Mouse (Mus musculus): ENCODE results near the gene Pecam1.
"Not testable (repeated sequence)": the region's sequence is repeated elsewhere in the genome, so short reads cannot be mapped to it uniquely, and the experiment has no call there.

Gene Pecam1

GRCm38 (mm10) chr11:106728402-106729366 lies 21.7 kb downstream of the Pecam1 start:
- no peak for DNase-seq (ENCODE audit: low spot score in 2 of 2)

DNA sequence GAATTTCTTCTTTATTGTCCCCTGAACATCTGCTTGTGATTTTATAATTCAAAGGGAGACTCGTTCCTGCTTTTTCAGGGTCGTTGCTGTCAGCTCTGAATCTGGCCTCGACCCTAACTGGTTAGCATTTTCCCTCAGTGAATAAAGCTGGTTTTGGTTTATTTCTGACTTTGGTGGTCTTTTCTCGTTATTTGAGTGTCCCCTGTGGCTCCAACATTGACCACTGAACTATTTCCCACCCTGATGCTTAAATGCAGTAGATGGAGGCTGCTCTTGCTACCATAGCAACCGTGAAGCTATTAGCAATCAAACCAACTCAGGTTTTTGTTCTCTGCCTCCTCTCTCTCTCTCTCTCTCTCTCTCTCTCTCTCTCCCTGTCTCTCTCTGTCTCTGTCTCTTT lies 22.5 kb downstream of the Pecam1 start:
- DNase-seq (ENCODE audit: low spot score in 2 of 2), result no peak

- DNase-seq (ENCODE audit: low spot score in 2 of 2), result not testable (repeated sequence)
These were observed 25.6 kb downstream of the Pecam1 start for GRCm38 (mm10) chr11:106724916-106725235.

- no peak for DNase-seq (ENCODE audit: low spot score in 2 of 2)
These were observed 26.1 kb downstream of the Pecam1 start for GRCm38 (mm10) chr11:106724176-106724915.

- DNase-seq (ENCODE audit: low spot score in 2 of 2), result no peak
These were observed 26.8 kb downstream of the Pecam1 start for GRCm38 (mm10) chr11:106723611-106724125.

DNA sequence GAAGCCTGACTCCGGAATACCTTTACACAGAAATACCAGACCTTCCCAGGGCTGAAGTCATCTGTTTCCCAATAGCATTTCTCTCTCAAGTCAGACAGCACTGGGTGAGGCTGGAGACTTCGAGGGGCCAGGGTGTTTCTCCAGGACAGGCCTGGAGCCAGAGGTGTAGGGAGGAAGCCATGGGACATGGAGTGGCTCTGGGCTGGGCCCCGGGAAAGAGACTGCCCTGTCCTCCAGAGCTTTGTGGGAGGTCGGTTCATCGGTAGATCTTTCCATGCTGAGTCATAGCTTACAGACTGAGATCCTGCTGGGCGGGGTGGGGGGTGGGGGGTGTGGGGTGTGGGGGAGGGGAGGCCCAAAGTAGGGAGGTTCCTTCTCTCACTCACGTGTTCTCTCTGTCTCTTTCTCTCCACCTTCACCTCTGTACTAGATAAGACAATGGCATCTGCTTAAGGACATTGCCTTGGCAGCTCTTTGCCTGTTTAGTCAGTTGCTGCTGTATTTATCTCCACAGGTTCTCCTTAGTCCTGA lies 27.5 kb downstream of the Pecam1 start:
- no peak for DNase-seq (ENCODE audit: low spot score in 2 of 2)

DNA sequence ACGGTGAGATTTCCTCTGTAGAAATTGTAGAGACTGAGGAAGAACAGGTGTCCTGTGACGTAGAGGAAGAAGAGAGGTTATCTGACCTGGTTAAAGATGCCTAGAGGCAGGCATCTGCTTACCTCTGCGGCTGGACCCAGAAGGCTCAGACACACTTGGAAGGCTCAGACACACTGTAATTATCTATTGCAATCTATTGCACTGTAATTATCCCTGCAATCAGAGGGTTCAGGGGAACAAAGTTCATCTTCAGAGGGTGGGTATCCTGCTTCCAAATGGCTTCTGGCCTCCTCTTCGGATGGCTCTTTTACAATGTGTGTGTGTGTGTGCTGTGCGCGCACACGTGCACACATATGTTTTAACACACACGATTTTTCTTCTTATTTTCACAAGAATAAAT lies 30.0 kb downstream of the Pecam1 start:
- DNase-seq (ENCODE audit: low spot score in 2 of 2), result no peak

GRCm38 (mm10) chr11:106716568-106716967 lies 33.9 kb downstream of the Pecam1 start:
- DNase-seq (ENCODE audit: low spot score in 2 of 2), result no peak

DNA sequence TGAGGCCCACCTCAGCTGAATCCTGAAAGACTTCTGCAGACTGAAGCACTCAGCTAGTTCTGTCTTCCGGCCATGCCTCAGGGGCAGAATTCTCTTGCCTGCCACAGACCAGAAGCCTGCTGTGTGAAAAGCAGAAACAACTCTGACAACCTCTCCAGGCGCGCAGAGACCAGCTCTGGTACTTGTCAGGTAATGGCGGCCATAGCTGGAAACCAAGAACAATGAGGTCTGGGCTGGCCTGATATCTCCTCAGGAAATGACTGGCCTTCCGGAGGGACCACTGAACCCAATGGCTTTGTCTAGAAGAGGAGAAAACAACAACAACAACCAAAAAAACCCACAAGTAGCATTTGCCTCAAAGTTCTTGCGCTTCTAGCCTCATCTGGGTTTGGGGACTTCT lies 35.4 kb downstream of the Pecam1 start:
- DNase-seq (ENCODE audit: low spot score in 2 of 2), result no peak

DNA sequence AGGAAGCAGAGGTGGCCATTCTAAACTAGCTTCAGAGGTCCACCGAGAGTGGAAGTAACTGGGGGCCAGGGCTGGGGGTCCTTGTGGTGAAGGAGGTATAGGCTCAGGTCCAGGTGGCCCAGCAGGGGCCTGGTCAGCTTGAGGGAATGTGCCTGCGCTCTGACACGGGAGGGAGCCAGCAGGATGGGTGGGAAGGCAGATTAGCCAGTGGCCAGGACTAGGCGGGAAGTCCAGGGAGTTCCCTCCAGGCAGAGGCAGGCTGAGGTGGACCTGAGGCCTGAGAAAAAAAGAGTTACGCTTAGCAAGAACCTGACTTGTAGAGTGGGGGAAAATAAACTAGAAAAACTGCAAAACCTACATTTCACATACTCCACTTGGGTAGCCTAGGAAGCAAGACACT lies 39.6 kb downstream of the Pecam1 start:
- DNase-seq (ENCODE audit: low spot score in 2 of 2), result no peak

GRCm38 (mm10) chr11:106709227-106709985 lies 41.0 kb downstream of the Pecam1 start:
- DNase-seq (ENCODE audit: low spot score in 2 of 2), result no peak

DNA sequence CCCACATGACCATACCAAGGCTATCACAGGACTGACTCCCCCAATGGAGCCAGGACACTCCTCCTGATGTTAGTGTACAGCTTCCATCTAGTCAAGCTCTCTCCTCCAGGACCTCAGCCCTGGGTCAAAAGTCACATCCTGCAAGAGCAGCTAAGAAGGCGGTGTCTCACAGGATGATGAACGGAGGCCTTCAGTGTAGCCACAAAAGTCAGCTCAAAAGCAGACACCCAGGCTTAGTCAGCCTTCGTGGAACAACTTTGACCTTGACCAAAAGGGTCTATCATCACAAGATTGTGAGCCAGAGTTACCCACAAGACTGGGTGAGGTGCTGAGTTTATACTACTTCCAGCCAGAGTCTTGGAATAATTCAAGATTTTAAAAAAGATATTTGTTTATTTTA lies 42.6 kb downstream of the Pecam1 start:
- DNase-seq (ENCODE audit: low spot score in 2 of 2), result no peak

DNA sequence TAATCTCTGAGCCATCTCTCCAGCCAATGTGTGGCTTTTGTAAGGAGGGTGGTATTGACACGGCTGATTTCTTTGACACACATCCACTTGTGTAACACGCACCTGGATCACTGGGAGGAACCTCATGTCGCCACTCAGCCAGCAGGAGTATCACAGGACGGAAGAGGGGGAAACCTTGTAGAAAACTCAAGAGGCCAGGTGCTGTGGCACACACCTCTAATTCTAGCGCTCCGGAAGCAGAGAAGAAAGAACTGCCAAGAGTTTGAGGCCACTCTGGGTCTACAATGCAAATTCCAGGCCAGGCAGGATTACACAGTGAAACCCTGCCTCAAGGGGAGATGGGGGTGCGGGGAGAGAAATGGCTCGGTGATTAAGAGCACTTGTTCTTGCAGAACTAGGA lies 43.3 kb downstream of the Pecam1 start:
- no peak for DNase-seq (ENCODE audit: low spot score in 2 of 2)

DNA sequence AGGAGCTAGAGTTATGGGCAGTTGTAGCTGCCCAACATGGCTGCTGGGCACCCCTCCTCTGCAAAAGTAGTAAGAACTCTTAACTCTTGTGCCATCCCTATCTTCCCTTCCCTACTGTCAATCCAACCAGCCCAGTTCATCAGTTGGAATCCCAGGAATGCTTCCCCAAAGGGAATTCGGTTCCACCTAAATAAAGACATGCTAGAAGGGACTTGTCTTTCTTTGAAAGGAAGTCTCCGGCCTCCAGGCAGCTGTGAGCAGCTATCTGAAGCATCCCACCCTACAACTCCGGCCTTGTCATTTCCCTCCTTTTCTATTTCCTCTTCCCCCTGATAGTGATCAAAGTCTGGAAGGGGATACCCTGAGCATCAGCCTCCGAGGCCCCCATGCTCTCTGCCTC lies 44.2 kb downstream of the Pecam1 start:
- DNase-seq (ENCODE audit: low spot score in 2 of 2), result no peak

- no peak for DNase-seq (ENCODE audit: low spot score in 2 of 2)
These were observed 45.9 kb downstream of the Pecam1 start for GRCm38 (mm10) chr11:106704399-106705111.

DNA sequence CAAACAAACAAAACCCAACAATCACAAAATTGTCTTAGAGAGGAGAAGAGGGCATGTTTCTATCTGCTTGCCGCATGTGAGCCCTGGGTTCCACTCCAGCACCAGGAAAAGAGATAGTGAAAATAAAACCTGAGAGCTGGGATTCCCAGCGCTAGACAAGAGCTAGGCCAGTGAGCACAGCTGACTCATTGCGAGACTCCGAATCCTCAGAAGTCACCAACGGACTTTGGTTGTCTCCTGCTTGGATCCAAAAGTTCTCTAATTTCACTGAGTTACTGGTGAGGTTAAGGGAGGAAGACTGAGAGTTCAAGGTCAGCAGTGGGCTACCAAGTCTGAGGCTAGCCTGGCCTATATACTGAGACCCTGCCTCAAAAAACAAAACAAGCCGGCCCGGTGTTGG lies 46.5 kb downstream of the Pecam1 start:
- no peak for DNase-seq (ENCODE audit: low spot score in 2 of 2)

DNA sequence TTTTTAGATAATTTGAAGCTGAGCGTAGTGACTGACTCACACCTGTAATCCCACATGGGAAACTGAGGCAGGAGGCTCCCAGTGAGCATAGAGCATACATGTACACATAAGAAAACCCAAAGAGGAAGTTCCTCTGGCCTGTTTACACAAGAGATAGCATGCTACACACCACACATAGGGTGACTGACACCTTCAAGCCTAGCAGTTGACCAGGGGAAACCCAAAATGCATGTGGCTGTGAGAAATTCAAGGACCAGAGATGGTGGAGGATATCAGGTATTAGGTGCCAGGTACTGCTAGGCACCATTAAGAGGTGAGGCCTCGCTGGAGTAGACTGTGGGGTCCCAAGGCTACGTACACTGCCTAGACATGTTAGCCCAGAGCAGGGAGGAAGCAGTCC lies 47.8 kb downstream of the Pecam1 start:
- DNase-seq (ENCODE audit: low spot score in 2 of 2), result no peak

- no peak for DNase-seq (ENCODE audit: low spot score in 2 of 2)
These were observed 48.8 kb downstream of the Pecam1 start for GRCm38 (mm10) chr11:106701589-106701988.

DNA sequence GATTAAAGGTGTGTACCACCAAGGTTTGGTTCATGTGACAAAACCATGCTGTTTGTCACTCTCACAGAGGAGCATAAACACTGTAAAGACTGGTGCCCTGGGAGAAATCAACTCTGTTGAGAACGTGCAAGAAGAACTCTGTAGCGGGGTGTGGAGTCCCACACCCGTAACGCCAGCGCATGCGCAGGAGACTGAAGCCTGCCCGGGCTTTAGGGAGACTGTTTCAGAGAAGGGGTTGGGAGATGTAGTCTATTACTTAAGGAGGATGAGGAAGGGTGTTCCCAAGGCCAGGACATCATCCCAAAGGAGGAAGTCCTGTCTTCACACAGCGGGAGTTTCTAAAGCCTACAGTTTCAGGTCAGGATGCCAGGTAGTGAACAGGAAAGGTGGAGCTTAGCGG lies 51.3 kb downstream of the Pecam1 start:
- no peak for DNase-seq (ENCODE audit: low spot score in 2 of 2)

GRCm38 (mm10) chr11:106698289-106698688 lies 52.1 kb downstream of the Pecam1 start:
- no peak for DNase-seq (ENCODE audit: low spot score in 2 of 2)

DNA sequence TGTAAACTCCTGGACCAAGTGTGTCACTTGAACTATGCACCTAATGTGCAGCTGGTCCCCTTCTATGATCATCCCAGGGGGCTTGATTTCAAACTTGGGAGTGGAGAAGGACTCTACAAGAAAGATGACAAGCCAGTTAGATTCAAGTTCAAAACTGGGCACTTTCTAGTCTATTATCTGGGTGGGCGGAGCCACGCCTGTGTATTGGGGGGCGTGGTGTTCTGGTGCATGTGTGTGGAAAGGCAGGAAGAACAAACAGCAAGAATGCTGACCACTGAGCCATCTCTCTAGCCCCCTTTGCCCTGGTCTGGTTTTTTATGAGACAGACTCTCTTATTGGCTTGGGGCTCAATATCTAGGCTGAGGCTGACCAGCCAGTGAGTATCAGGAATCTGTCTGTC lies 54.5 kb downstream of the Pecam1 start:
- DNase-seq (ENCODE audit: low spot score in 2 of 2), result no peak

All from frontal cortex, postnatal 14 days (tissue).